Mouse (Mus musculus) limb, embryonic 15.5 days (tissue): Measurements from ENCODE around the gene Gm17509. TPM values are rescaled to one million over a fixed set of nuclear protein-coding genes. Genes with fewer than 3 reads are reported as not detected.

ENCODE experiments used
- ATAC-seq: fragments of 200-750 bp; cut with Nextera tagmentation; 2 replicates; pipeline ENCODE4 v1.8.0; 2017; ENCODE audit warnings: low read depth, moderate TSS enrichment; ENCODE audit not compliant: insufficient number of reproducible peaks, low FRiP score, low TSS enrichment
- H3K27ac ChIP-seq: fragments of 300-500 bp; sonication (generic); 2 replicates; pipeline ENCODE4 v1.5.1; 2015; ENCODE audit warnings: moderate library complexity, mild to moderate bottlenecking, inconsistent platforms
- H3K27me3 ChIP-seq: fragments of 300-500 bp; sonication (generic); 2 replicates; pipeline ENCODE4 v1.6.1; 2015; ENCODE audit warnings: inconsistent platforms
- H3K36me3 ChIP-seq: fragments of 300-500 bp; sonication (generic); 2 replicates; pipeline ENCODE4 v1.6.1; 2015; ENCODE audit warnings: inconsistent platforms
- H3K4me1 ChIP-seq: fragments of 300-500 bp; sonication (generic); 2 replicates; pipeline ENCODE4 v1.6.1; 2015; ENCODE audit warnings: inconsistent platforms
- H3K4me2 ChIP-seq: fragments of 300-500 bp; sonication (generic); 2 replicates; pipeline ENCODE4 v1.6.1; 2015; ENCODE audit warnings: mild to moderate bottlenecking, inconsistent platforms
- H3K4me3 ChIP-seq: fragments of 300-500 bp; sonication (generic); 2 replicates; pipeline ENCODE4 v1.5.1; 2015; ENCODE audit warnings: mild to moderate bottlenecking, inconsistent platforms
- H3K9ac ChIP-seq: fragments of 300-500 bp; sonication (generic); 2 replicates; pipeline ENCODE4 v1.6.1; 2015; ENCODE audit warnings: inconsistent platforms
- H3K9me3 ChIP-seq: fragments of 300-500 bp; sonication (generic); 2 replicates; pipeline ENCODE4 v1.6.1; 2016; ENCODE audit warnings: inconsistent platforms
- WGBS: fragments of 180-500 bp; shearing (Covaris S2); methylation state at CpG from one replicate; pipeline ENCODE4 v1.1.7; 2015; 5-methylcytosine and 5-hydroxymethylcytosine counted together
- polyA plus RNA-seq: library from polyadenylated mRNA; unstranded; fragments of >200 nt; fragmentation: Nextera tagmentation; extraction: Ambion mirVana; gene quantifications from 2 replicates; pipeline ENCODE4 v1.2.1, GENCODE M21; 2015

Gene Gm17509
- polyA plus RNA-seq, 1 experiment from 2014 or later = 0.09 TPM

- peaks cover 13% of the 10 kb centered on the region for H3K4me1 ChIP-seq
- peaks cover 6% of the 10 kb centered on the region for H3K27me3 ChIP-seq
- no peak for ATAC-seq
- H3K36me3 ChIP-seq = no peaks in the 10 kb centered on the region
- WGBS = 75% methylated on average over 2 of the region's 2 CpGs
- no peak overlapping the region for H3K4me2 ChIP-seq
- no peak overlapping the region for H3K9ac ChIP-seq
- H3K9me3 ChIP-seq = no peaks in the 10 kb centered on the region
- H3K27ac ChIP-seq = no peak overlapping the region
- H3K4me3 ChIP-seq = no peak overlapping the region
These were observed 4.0 kb upstream of the Gm17509 start for GRCm38 (mm10) chr13:117224901-117225300.

GRCm38 (mm10) chr13:117223125-117223524 lies 2.2 kb upstream of the Gm17509 start:
- Histone ChIP-seq H3K36me3 (no peaks in the 10 kb centered on the region), H3K9ac (no peak overlapping the region), H3K4me3 (no peak overlapping the region), H3K27me3 (peaks cover 7% of the 10 kb centered on the region), H3K9me3 (no peaks in the 10 kb centered on the region), H3K4me1 (peaks cover 13% of the 10 kb centered on the region), H3K4me2 (no peak overlapping the region), H3K27ac (no peak overlapping the region)
- 53% methylated on average over 5 of the region's 5 CpGs for WGBS
- no peak for ATAC-seq

- peaks cover 7% of the 10 kb centered on the region for H3K27me3 ChIP-seq
- ATAC-seq = no peak
- 15% methylated on average over 16 of the region's 16 CpGs for WGBS
These were observed 889 bp downstream of the Gm17509 start for GRCm38 (mm10) chr13:117219871-117220500.

GRCm38 (mm10) chr13:117218092-117218491 lies 2.8 kb downstream of the Gm17509 start:
- H3K27ac ChIP-seq = no peak overlapping the region
- peaks cover 18% of the 10 kb centered on the region for H3K4me1 ChIP-seq
- H3K9ac ChIP-seq = no peak overlapping the region
- H3K27me3 ChIP-seq = peaks cover 7% of the 10 kb centered on the region
- H3K36me3 ChIP-seq = no peaks in the 10 kb centered on the region
- H3K9me3 ChIP-seq = no peaks in the 10 kb centered on the region
- H3K4me3 ChIP-seq = no peak overlapping the region
- H3K4me2 ChIP-seq = no peak overlapping the region
- no peak for ATAC-seq
- WGBS = 78% methylated on average over 2 of the region's 2 CpGs

More at GRCm38 (mm10) chr13:117219871-117220500, 889 bp downstream of the Gm17509 start:
- H3K4me1 ChIP-seq = peaks cover 18% of the 10 kb centered on the region
- H3K4me2 ChIP-seq = peak overlapping the region; percentile 98
- peak overlapping the region; percentile 63 for H3K4me3 ChIP-seq
- H3K27ac ChIP-seq = no peak overlapping the region
- no peak overlapping the region for H3K9ac ChIP-seq
- H3K9me3 ChIP-seq = no peaks in the 10 kb centered on the region
- no peaks in the 10 kb centered on the region for H3K36me3 ChIP-seq

DNA sequence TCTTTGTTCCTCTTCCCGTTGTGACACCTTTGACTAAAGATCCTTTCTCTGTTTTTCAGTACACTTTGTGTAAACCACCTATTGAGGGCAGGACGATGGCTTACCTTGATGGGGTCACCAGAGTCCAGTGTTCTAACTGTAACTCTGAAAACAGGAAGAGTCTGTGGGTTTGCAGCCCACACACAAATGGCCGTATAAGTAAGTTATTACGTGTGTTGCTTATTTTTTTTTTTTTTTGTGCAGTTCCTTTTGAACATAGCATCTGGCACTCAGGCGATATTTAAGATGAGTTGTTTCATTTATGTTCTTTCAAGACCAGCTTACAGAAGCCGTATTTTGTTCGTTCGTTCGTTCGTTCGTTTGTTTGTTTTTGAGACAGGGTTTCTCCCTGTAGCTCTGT lies 3.3 kb downstream of the Gm17509 start:
- Histone ChIP-seq H3K36me3 (no peaks in the 10 kb centered on the region), H3K4me3 (no peak overlapping the region), H3K4me1 (peaks cover 18% of the 10 kb centered on the region), H3K27ac (no peak overlapping the region), H3K9ac (no peak overlapping the region), H3K4me2 (no peak overlapping the region), H3K27me3 (peaks cover 7% of the 10 kb centered on the region), H3K9me3 (no peaks in the 10 kb centered on the region)
- 33% methylated on average over 11 of the region's 11 CpGs for WGBS
- ATAC-seq = no peak

- 19% methylated on average over 9 of the region's 9 CpGs for WGBS
- ATAC-seq = no peak
- Histone ChIP-seq H3K27ac (no peak overlapping the region), H3K4me2 (no peak overlapping the region), H3K9ac (no peak overlapping the region), H3K27me3 (peaks cover 7% of the 10 kb centered on the region), H3K4me1 (peaks cover 18% of the 10 kb centered on the region), H3K9me3 (no peaks in the 10 kb centered on the region), H3K36me3 (no peaks in the 10 kb centered on the region), H3K4me3 (no peak overlapping the region)
These were observed 4.0 kb downstream of the Gm17509 start for GRCm38 (mm10) chr13:117216752-117217363.

GRCm38 (mm10) chr13:117216126-117216525 lies 4.7 kb downstream of the Gm17509 start:
- WGBS = 29% methylated on average over 10 of the region's 10 CpGs
- Histone ChIP-seq H3K9ac (no peak overlapping the region), H3K36me3 (no peaks in the 10 kb centered on the region), H3K4me3 (no peak overlapping the region), H3K9me3 (no peaks in the 10 kb centered on the region), H3K4me1 (peaks cover 17% of the 10 kb centered on the region), H3K27ac (no peak overlapping the region), H3K4me2 (no peak overlapping the region), H3K27me3 (peaks cover 7% of the 10 kb centered on the region)
- no peak for ATAC-seq

GRCm38 (mm10) chr13:117215481-117215880 lies 5.4 kb downstream of the Gm17509 start:
- 18% methylated on average over 10 of the region's 10 CpGs for WGBS
- Histone ChIP-seq H3K36me3 (no peaks in the 10 kb centered on the region), H3K4me2 (no peak overlapping the region), H3K27me3 (peaks cover 5% of the 10 kb centered on the region), H3K9ac (no peak overlapping the region), H3K4me3 (no peak overlapping the region), H3K27ac (no peak overlapping the region), H3K4me1 (peaks cover 10% of the 10 kb centered on the region), H3K9me3 (no peaks in the 10 kb centered on the region)
- no peak for ATAC-seq

GRCm38 (mm10) chr13:117211386-117211875 lies 9.4 kb downstream of the Gm17509 start:
- ATAC-seq = no peak
- Histone ChIP-seq H3K27me3 (no peaks in the 10 kb centered on the region), H3K4me2 (no peak overlapping the region), H3K9me3 (no peaks in the 10 kb centered on the region), H3K4me1 (no peaks in the 10 kb centered on the region), H3K36me3 (no peaks in the 10 kb centered on the region), H3K4me3 (no peak overlapping the region), H3K27ac (no peak overlapping the region), H3K9ac (no peak overlapping the region)
- 61% methylated on average over 11 of the region's 11 CpGs for WGBS

- ATAC-seq = no peak
- Histone ChIP-seq H3K4me3 (no peak within 1 kb of the TSS), H3K27ac (no peak within 1 kb of the TSS), H3K9me3 (no peaks in the 10 kb centered on the region), H3K4me1 (no peaks in the 10 kb centered on the region), H3K9ac (no peak within 1 kb of the TSS), H3K27me3 (no peaks in the 10 kb centered on the region), H3K36me3 (no peaks in the 10 kb centered on the region), H3K4me2 (no peak within 1 kb of the TSS)
- 75% methylated on average over 6 of the region's 6 CpGs for WGBS
These were observed 12.6 kb downstream of the Gm17509 start, which contains the start of gene Emb for GRCm38 (mm10) chr13:117208236-117208635. TSS of gene Emb (plus strand) at chr13:117208536.

- H3K4me3 ChIP-seq = no peak overlapping the region
These were observed 14.8 kb downstream of the Gm17509 start for GRCm38 (mm10) chr13:117206066-117206465.

GRCm38 (mm10) chr13:117204685-117205084 lies 16.2 kb downstream of the Gm17509 start:
- Histone ChIP-seq H3K4me2 (no peak overlapping the region), H3K36me3 (no peaks in the 10 kb centered on the region), H3K9ac (no peak overlapping the region), H3K27ac (no peak overlapping the region), H3K27me3 (no peaks in the 10 kb centered on the region), H3K4me1 (no peaks in the 10 kb centered on the region), H3K9me3 (no peaks in the 10 kb centered on the region), H3K4me3 (no peak overlapping the region)
- WGBS = 84% methylated on average over 7 of the region's 7 CpGs
- ATAC-seq = no peak

More at GRCm38 (mm10) chr13:117206066-117206465, 14.8 kb downstream of the Gm17509 start:
- 90% methylated on average over 8 of the region's 8 CpGs for WGBS
- Histone ChIP-seq H3K4me2 (no peak overlapping the region), H3K27ac (no peak overlapping the region), H3K9ac (no peak overlapping the region), H3K9me3 (no peaks in the 10 kb centered on the region), H3K4me1 (no peaks in the 10 kb centered on the region), H3K36me3 (no peaks in the 10 kb centered on the region), H3K27me3 (no peaks in the 10 kb centered on the region)
- no peak for ATAC-seq
